Mouse (Mus musculus) forebrain, embryonic 13.5 days (tissue): Measurements from ENCODE around the gene Ssc5d. TPM values are rescaled to one million over a fixed set of nuclear protein-coding genes. Genes with fewer than 3 reads are reported as not detected.

Experiments
- ATAC-seq: fragments of 200-750 bp; cut with Nextera tagmentation; 2 replicates; pipeline ENCODE4 v1.8.0; 2017
- H3K27ac ChIP-seq: fragments of 300-500 bp; sonication (generic); 2 replicates; pipeline ENCODE4 v1.5.1; 2015; ENCODE audit warnings: inconsistent platforms, mild to moderate bottlenecking, moderate library complexity
- H3K27me3 ChIP-seq: fragments of 300-500 bp; sonication (generic); 2 replicates; pipeline ENCODE4 v1.6.1; 2015; ENCODE audit warnings: mild to moderate bottlenecking, inconsistent platforms
- H3K36me3 ChIP-seq: fragments of 300-500 bp; sonication (generic); 2 replicates; pipeline ENCODE4 v1.6.1; 2015; ENCODE audit warnings: mild to moderate bottlenecking, inconsistent platforms; ENCODE audit not compliant: poor library complexity, severe bottlenecking
- H3K4me1 ChIP-seq: fragments of 300-500 bp; sonication (generic); 2 replicates; pipeline ENCODE4 v1.6.1; 2015; ENCODE audit warnings: inconsistent platforms
- H3K4me2 ChIP-seq: fragments of 300-500 bp; sonication (generic); 2 replicates; pipeline ENCODE4 v1.6.1; 2015; ENCODE audit warnings: inconsistent platforms, mild to moderate bottlenecking, moderate library complexity
- H3K4me3 ChIP-seq: fragments of 300-500 bp; sonication (generic); 2 replicates; pipeline ENCODE4 v1.5.1; 2015; ENCODE audit warnings: mild to moderate bottlenecking, inconsistent platforms
- H3K9ac ChIP-seq: fragments of 300-500 bp; sonication (generic); 2 replicates; pipeline ENCODE4 v1.6.1; 2015; ENCODE audit warnings: mild to moderate bottlenecking, inconsistent platforms
- H3K9me3 ChIP-seq: fragments of 300-500 bp; sonication (generic); replicated peaks from 2 replicates; pipeline ENCODE4 v1.6.1; 2016; ENCODE audit warnings: inconsistent platforms
- WGBS: fragments of 180-500 bp; shearing (Covaris S2); methylation state at CpG from one replicate; pipeline ENCODE4 v1.1.7; 2015; 5-methylcytosine and 5-hydroxymethylcytosine counted together
- polyA plus RNA-seq: library from polyadenylated mRNA; unstranded; fragments of >200 nt; fragmentation: Nextera tagmentation; extraction: Ambion mirVana; gene quantifications from 2 replicates; pipeline ENCODE4 v1.2.1, GENCODE M21; 2015

The Ssc5d gene
- polyA plus RNA-seq, 1 experiment from 2014 or later, result 0.23 TPM

DNA sequence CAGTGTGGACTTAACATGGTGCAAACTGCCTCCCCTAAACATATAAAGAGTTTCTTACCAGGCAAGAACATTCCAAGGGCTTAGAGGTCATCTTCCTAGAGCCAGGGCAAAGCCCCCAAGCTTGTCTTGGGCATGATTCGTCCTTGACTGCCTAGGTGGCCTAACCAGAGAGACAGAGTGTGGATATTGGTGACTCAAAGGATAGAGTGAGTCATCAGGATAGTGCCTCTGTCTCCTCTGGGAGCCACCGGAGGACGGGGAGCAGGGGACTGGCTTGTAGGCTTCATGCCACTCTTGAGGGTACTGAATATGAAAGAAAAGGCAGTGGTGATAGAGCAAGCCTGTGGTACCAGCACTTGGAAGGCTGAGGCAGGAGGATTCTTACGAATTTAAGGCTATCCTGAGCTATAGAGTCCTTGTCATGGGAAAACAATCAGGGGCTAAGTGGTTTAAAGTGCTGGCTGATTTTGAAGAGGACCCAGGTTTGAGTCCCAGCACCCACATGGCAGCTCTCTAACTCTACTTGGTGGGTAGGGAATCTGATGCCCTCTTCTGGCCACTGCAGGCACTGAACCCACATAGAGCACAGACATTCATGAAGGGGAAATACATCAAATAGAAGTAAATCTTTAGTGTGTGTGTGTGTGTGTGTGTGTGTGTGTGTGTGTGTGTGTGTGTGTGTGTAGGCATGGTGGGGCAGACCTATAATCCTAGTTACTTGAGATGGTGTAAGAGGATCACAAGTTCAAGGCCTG lies 8.8 kb downstream of the Ssc5d start:
- Histone ChIP-seq H3K4me1 (no peaks in the 10 kb centered on the region), H3K4me2 (no peak overlapping the region), H3K27me3 (no peaks in the 10 kb centered on the region), H3K4me3 (no peak overlapping the region), H3K9me3 (no peaks in the 10 kb centered on the region; the same call in 1 of the 2 replicates), H3K27ac (no peak overlapping the region), H3K36me3 (no peaks in the 10 kb centered on the region), H3K9ac (no peak overlapping the region)
- ATAC-seq, result no peak
- 84% methylated on average over 4 of the region's 4 CpGs for WGBS

DNA sequence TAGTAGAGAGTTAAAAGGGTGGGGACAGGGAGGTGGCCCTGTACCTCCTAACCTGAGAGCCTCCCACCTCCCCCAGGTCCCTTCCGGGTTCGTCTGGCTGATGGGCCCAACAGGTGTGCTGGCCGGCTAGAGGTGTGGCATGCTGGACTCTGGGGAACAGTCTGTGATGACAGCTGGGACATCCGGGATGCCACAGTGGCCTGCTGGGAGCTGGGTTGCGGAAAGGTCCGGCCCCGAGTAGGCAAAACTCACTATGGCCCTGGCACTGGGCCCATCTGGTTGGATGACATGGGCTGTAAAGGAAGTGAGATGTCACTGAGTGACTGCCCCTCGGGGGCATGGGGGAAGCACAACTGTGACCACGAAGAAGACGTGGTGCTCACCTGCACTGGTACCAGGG lies 11.2 kb downstream of the Ssc5d start:
- Histone ChIP-seq H3K4me2 (no peak overlapping the region), H3K27ac (no peak overlapping the region), H3K36me3 (no peaks in the 10 kb centered on the region), H3K27me3 (no peaks in the 10 kb centered on the region), H3K4me3 (no peak overlapping the region), H3K9ac (no peak overlapping the region), H3K4me1 (no peaks in the 10 kb centered on the region), H3K9me3 (no peaks in the 10 kb centered on the region; the same call in 1 of the 2 replicates)
- WGBS, result 82% methylated on average over 10 of the region's 10 CpGs
- ATAC-seq, result no peak

DNA sequence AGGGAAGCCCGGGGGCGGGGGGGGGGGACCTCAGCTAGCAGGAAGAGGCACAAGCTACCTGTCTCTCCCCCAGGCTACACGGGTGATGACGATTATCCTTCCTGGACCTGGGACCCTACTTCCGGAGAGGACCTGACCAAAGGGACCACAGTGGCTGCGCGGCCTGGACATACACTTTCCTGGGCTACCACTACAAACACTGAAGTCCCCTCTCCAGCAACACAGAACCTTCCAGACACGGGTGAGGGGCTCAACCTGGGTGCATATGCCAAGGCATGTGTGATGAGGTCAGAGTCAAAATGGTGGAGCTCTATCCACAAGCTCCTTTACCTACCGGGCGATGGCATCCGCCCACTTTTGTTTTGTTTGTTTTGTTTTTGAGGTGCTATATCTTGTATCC lies 11.8 kb downstream of the Ssc5d start:
- Histone ChIP-seq H3K4me3 (no peak overlapping the region), H3K36me3 (no peaks in the 10 kb centered on the region), H3K27me3 (no peaks in the 10 kb centered on the region), H3K4me1 (no peaks in the 10 kb centered on the region), H3K9ac (no peak overlapping the region), H3K9me3 (no peaks in the 10 kb centered on the region; the same call in 1 of the 2 replicates), H3K4me2 (no peak overlapping the region), H3K27ac (no peak overlapping the region)
- no peak for ATAC-seq
- WGBS, result 79% methylated on average over 11 of the region's 11 CpGs

DNA sequence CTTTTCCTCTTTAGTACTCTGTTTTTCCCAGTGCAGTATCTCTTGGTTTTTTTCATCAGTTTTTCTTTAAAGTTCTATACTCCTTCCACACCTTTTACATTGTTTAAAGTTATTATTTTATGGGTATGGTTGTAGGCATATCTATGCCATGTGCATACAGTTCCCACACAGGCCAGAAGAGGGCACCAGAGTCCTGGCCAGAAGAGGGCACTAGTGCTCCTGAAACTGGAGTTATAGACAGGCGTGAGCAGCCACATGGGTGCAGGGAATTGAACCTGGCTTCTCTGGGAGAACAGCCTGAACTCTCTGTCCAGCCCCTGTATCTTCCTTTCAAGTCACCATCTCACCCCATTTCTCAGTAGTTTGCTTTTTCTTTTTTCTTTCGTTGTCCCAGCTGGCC lies 12.9 kb downstream of the Ssc5d start:
- WGBS, result 44% methylated on average over 2 of the region's 2 CpGs
- Histone ChIP-seq H3K27ac (no peak overlapping the region), H3K36me3 (no peaks in the 10 kb centered on the region), H3K27me3 (no peaks in the 10 kb centered on the region), H3K4me1 (no peaks in the 10 kb centered on the region), H3K4me3 (no peak overlapping the region), H3K4me2 (no peak overlapping the region), H3K9me3 (no peaks in the 10 kb centered on the region; the same call in 1 of the 2 replicates), H3K9ac (no peak overlapping the region)
- 0 out of 2 replicates have a peak, but pooled peaks have one; percentile 26 for ATAC-seq

DNA sequence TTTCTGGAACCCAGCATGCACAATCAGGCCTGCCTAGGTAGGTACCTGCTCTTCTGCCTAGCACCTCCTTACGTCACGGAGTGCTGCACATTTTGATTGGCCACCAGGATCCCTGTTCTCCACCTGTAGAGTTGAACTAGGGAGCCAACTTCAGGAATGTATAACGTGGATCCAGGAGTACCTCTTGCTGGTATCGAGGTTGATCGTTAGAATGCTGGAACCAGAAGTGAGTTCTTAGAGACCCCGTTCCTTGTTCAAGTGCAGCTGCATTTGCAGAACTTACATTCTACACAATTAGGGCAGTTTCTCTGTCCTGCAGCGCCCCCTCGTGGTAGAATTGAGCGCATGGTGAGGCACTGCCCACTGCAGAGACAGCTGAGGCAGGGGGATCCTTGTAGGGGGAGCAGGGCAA lies 14.5 kb downstream of the Ssc5d start:
- ATAC-seq, result peak; percentile 55; the same call in 1 of the 2 replicates
- 20% methylated on average over 9 of the region's 9 CpGs for WGBS
- H3K4me3 ChIP-seq, result no peak overlapping the region
- H3K27ac ChIP-seq, result no peak overlapping the region
- H3K4me1 ChIP-seq, result no peaks in the 10 kb centered on the region
- no peak overlapping the region for H3K4me2 ChIP-seq
- no peak overlapping the region for H3K9ac ChIP-seq
- no peaks in the 10 kb centered on the region for H3K27me3 ChIP-seq
- no peaks in the 10 kb centered on the region for H3K36me3 ChIP-seq
- no peaks in the 10 kb centered on the region for H3K9me3 ChIP-seq

DNA sequence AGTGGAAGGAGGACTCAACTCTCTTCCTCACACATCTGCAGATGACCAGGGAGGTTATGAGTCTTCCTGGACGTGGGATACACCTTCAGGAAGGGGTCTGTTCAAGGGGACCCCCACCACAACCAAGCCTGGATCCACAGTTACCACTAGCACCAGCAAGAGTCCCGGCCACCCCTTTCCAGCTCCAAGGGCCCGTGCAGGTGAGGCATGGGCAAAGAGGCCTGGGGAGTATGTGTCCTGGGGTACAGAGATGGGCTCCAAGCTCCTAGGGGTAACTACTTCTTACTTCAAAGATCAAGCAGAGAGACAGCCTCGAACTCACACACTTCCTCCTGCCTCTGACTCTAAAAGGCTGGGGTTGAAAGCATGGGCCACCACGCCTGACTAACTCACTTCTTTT lies 17.1 kb downstream of the Ssc5d start:
- Histone ChIP-seq H3K4me3 (no peak overlapping the region), H3K4me2 (no peak overlapping the region), H3K36me3 (no peaks in the 10 kb centered on the region), H3K9ac (no peak overlapping the region), H3K4me1 (no peaks in the 10 kb centered on the region), H3K27me3 (no peaks in the 10 kb centered on the region), H3K9me3 (no peaks in the 10 kb centered on the region), H3K27ac (no peak overlapping the region)
- no peak for ATAC-seq
- 58% methylated on average over 5 of the region's 5 CpGs for WGBS

DNA sequence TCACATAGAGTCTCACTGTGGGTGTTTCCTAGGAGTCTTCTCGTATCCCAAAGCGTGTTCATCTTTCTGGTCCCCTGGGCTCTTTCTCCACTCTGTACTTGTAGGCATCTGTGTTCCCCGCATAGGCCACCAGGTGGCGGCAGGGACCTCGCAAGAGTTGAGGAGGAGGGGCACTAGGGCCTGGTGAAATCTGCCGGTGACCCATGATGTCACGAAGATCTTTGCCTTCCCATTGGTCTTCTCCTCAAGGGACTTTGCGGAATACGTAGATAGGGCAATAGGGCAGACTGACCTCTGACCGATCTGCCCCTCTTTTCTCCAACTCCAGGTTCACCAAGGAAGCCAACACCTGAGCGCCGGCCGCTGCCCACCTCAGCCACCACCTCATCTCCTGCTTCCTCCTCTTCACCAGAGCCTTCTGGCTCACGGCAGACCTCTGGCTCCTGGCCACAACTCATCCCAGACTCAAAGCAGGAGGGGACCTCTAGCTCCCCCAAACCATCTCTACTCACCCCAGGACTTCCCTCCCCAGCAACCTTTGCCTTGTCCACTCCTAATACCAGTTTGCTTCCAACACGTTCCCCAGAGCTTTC lies 17.7 kb downstream of the Ssc5d start:
- H3K36me3 ChIP-seq, result no peaks in the 10 kb centered on the region
- peak overlapping the region; percentile 49 for H3K4me2 ChIP-seq
- no peak overlapping the region for H3K9ac ChIP-seq
- peak overlapping the region; percentile 26 for H3K4me3 ChIP-seq
- no peaks in the 10 kb centered on the region for H3K9me3 ChIP-seq
- H3K4me1 ChIP-seq, result no peaks in the 10 kb centered on the region
- no peaks in the 10 kb centered on the region for H3K27me3 ChIP-seq
- peak; percentile 85 for ATAC-seq
- 18% methylated on average over 15 of the region's 15 CpGs for WGBS
- H3K27ac ChIP-seq, result no peak overlapping the region

DNA sequence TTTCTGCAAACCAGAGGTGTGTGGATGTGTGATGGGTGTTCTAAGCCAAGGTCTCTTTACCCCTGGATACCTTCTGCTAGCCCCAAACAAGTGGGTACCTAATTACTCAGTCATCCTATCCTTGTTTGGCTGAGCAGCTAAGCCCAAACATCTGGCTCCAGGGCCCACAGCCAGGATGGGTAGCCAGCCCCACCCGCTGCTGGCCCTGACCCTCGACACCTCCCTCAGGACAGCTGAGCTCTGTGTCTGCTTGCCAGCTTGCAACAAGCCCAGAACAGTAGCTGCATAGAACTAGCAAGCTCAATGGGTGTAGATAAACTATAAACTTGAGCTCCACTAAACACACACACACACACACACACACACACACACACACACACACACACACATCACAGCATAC lies 22.3 kb downstream of the Ssc5d start:
- 70% methylated on average over 2 of the region's 2 CpGs for WGBS
- Histone ChIP-seq H3K27ac (no peak overlapping the region), H3K9me3 (no peaks in the 10 kb centered on the region), H3K27me3 (no peaks in the 10 kb centered on the region), H3K4me3 (no peak overlapping the region), H3K4me2 (no peak overlapping the region), H3K36me3 (no peaks in the 10 kb centered on the region), H3K9ac (no peak overlapping the region), H3K4me1 (no peaks in the 10 kb centered on the region)
- no peak for ATAC-seq

DNA sequence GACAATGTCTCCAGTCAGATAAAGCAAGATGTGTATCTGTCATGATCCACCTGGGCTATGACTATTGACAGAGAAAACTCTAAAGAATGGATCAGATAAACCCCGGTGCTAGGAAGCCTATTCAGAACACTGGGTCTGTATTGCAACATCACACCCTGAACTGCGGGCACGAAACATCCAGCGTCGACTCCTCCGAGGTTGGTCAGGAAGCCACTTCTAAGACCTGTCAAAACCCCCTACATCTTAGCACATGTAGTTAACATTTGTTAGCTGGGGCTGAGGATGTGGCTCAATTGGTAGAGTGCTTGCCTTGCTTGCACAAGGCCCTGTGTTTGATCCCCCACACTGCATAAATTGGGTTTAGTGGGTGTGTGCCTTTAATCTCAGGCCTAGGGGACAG lies 22.8 kb downstream of the Ssc5d start:
- ATAC-seq, result no peak
- Histone ChIP-seq H3K36me3 (no peaks in the 10 kb centered on the region), H3K4me1 (no peaks in the 10 kb centered on the region), H3K4me3 (no peak overlapping the region), H3K27me3 (no peaks in the 10 kb centered on the region), H3K4me2 (no peak overlapping the region), H3K9me3 (no peaks in the 10 kb centered on the region), H3K27ac (no peak overlapping the region), H3K9ac (no peak overlapping the region)
- 88% methylated on average over 6 of the region's 6 CpGs for WGBS

DNA sequence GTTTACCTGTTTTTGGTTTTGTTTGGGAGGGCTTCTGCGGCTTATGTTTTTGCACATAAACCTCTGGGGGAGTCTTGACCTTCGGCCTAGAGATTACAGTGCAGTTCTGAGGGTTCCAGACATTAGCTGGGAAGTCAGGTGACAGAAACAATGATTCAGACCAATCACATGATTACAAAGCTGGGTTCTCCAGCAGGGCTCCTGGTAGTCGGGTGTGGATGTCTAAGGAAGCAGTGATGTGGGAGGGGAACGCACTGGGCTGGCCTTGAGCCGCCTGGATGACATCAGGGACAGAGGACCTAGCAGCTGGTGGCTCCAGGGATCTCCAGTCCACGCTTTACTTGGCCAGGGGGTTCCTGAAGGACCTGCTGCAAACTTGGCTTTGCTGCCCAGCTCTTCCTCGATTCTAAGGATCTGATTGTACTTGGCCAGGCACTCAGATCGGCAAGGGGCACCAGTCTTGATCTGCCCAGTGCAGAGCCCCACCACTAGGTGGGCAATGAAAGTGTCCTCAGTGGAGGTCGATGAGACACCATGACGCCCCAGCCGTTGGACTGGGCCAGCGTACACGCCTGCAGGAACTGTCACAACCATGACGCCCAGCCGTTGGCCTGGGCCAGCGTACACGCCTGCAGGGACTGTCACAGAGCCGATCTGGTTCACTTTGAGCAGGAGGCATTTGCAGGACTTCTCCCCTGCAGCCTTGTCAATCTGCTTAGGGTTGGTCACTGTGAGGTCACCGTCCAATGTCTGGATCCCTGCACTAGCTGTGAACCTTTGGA lies 25.2 kb downstream of the Ssc5d start:
- 88% methylated on average over 19 of the region's 19 CpGs for whole genome bisulfite sequencing
- ATAC-seq, result no peak
- no peak overlapping the region for H3K4me3 ChIP-seq

DNA sequence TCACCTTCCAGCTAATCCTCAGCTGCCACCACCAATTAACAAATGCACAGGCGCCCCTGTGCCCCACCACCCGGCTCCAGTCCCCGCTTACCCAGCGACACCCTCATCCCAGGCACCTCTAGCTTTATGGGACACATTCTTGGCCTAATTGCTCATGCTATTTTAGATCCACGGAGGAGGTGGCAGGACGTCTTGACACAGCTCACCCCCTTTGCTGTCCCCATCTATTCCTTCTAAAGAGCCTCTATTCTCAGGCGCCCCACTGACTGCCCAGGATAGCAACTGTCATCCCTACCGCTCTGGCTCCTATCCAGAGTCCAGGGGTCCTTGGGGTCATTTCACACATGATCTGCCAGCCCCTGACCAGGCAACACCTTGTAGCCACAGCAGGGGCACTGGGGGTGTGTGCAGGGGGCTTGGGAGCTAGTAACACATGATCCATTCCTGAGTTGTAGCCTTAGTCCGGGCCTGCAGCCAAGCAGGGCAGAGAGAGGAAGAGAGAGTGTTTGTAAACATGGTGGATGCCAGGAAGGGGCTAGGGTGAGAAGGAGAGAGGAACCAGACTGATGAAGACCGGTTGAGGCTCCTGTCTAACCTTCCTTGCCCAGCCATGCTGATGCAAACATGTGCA lies 28.3 kb downstream of the Ssc5d start:
- Histone ChIP-seq H3K9ac (no peak overlapping the region; the same call in 1 of the 2 replicates), H3K9me3 (no peaks in the 10 kb centered on the region), H3K4me3 (no peak overlapping the region), H3K27me3 (no peaks in the 10 kb centered on the region), H3K4me2 (no peak overlapping the region), H3K36me3 (no peaks in the 10 kb centered on the region), H3K4me1 (0 out of 2 replicates have a peak, but pooled peaks cover 2% of the 10 kb centered on the region), H3K27ac (no peak overlapping the region)
- ATAC-seq, result no peak
- 28% methylated on average over 10 of the region's 10 CpGs for WGBS

More for the DNA sequence above, 25.2 kb downstream of the Ssc5d start:
- Histone ChIP-seq H3K4me1 (0 out of 2 replicates have a peak, but pooled peaks cover 2% of the 10 kb centered on the region), H3K9me3 (no peaks in the 10 kb centered on the region), H3K27me3 (no peaks in the 10 kb centered on the region), H3K36me3 (no peaks in the 10 kb centered on the region), H3K4me2 (no peak overlapping the region), H3K27ac (no peak overlapping the region), H3K9ac (no peak overlapping the region)

DNA sequence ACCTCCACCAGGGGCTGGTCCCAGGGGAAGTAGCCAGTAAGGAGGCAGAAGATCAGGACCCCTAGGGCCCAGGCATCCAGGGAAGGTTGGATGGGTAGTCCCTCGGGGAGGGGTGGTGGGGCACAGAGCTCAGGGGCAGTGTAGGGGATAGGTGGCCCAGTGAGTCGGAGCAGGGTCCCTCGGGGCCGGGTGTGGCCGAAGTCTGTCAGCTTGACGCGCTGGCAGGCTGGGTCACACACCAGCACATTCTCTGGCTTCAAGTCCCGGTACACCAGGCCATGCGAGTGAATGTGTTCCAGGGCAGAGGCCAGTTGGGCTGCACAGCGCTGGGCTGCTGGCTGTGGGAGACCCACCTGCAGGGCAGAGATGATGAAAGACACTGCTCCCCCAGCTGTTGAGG lies 31.8 kb downstream of the Ssc5d start:
- WGBS, result 81% methylated on average over 10 of the region's 10 CpGs

More for the DNA sequence above, 31.8 kb downstream of the Ssc5d start:
- Histone ChIP-seq H3K4me1 (0 out of 2 replicates have a peak, but pooled peaks cover 2% of the 10 kb centered on the region), H3K27ac (no peak overlapping the region), H3K27me3 (no peaks in the 10 kb centered on the region), H3K9me3 (no peaks in the 10 kb centered on the region), H3K4me2 (no peak overlapping the region), H3K9ac (no peak overlapping the region), H3K36me3 (no peaks in the 10 kb centered on the region), H3K4me3 (no peak overlapping the region)
- ATAC-seq, result no peak
